Mouse (Mus musculus) kidney, embryonic 14.5 days (tissue): ENCODE measurements around the gene Gm44973. TPM values are rescaled to one million over a fixed set of nuclear protein-coding genes. Genes with fewer than 3 reads are reported as not detected.
"Not testable (repeated sequence)": the region's sequence is repeated elsewhere in the genome, so short reads cannot be mapped to it uniquely, and the experiment has no call there.

Source experiments
- ATAC-seq: fragments of 200-750 bp; cut with Nextera tagmentation; 2 replicates; pipeline ENCODE4 v1.8.0; 2017; ENCODE audit warnings: moderate number of reproducible peaks, mild to moderate bottlenecking, moderate TSS enrichment, moderate library complexity; ENCODE audit not compliant: low FRiP score, low TSS enrichment
- H3K27ac ChIP-seq: fragments of 300-500 bp; sonication (generic); 2 replicates; pipeline ENCODE4 v1.5.1; 2014; ENCODE audit warnings: low read depth, mild to moderate bottlenecking, low read length, moderate library complexity, mixed read lengths
- H3K27me3 ChIP-seq: fragments of 300-500 bp; sonication (generic); 2 replicates; pipeline ENCODE4 v1.6.1; 2014; ENCODE audit warnings: mild to moderate bottlenecking, low read length; ENCODE audit not compliant: control insufficient read depth, insufficient read depth
- H3K36me3 ChIP-seq: fragments of 300-500 bp; sonication (generic); 2 replicates; pipeline ENCODE4 v1.6.1; 2014; ENCODE audit warnings: low read length, mixed read lengths; ENCODE audit not compliant: control insufficient read depth, insufficient read depth
- H3K4me1 ChIP-seq: fragments of 300-500 bp; sonication (generic); 2 replicates; pipeline ENCODE4 v1.6.1; 2014; ENCODE audit warnings: low read length, mixed read lengths; ENCODE audit not compliant: control insufficient read depth, insufficient read depth
- H3K4me2 ChIP-seq: fragments of 300-500 bp; sonication (generic); replicated peaks from 2 replicates; pipeline ENCODE4 v1.6.1; 2014; ENCODE audit warnings: low read depth, mild to moderate bottlenecking, low read length
- H3K4me3 ChIP-seq: fragments of 300-500 bp; sonication (generic); 2 replicates; pipeline ENCODE4 v1.5.1; 2014; ENCODE audit warnings: mild to moderate bottlenecking, low read length
- H3K9ac ChIP-seq: fragments of 300-500 bp; sonication (generic); 2 replicates; pipeline ENCODE4 v1.6.1; 2014; ENCODE audit warnings: low read depth, mild to moderate bottlenecking, low read length, moderate library complexity
- H3K9me3 ChIP-seq: fragments of 300-500 bp; sonication (generic); 2 replicates; pipeline ENCODE4 v1.6.1; 2016; ENCODE audit warnings: low read length; ENCODE audit not compliant: control insufficient read depth
- WGBS: fragments of 180-500 bp; shearing (Covaris S2); extraction: QIAGEN DNeasy Blood & Tissue Kit; methylation state at CpG from one replicate; pipeline ENCODE4 v1.1.7; 2014; 5-methylcytosine and 5-hydroxymethylcytosine counted together
- polyA plus RNA-seq: library from polyadenylated mRNA; unstranded; fragments of >200 nt; fragmentation: Nextera tagmentation; extraction: Ambion mirVana; gene quantifications from 2 replicates; pipeline ENCODE4 v1.2.1, GENCODE M21; 2014

Gene Gm44973
- polyA plus RNA-seq, 1 experiment from 2014 or later: 3.4 TPM

GRCm38 (mm10) chr7:5060944-5061773 lies 45.9 kb downstream of the Gm44973 start:
- peak; percentile 88 for ATAC-seq

GRCm38 (mm10) chr7:5061774-5062359 lies 46.6 kb downstream of the Gm44973 start, which contains the start of gene U2af2:
Gene U2af2 (plus strand): TSS chr7:5062143.
- Histone ChIP-seq H3K4me3 (peak within 1 kb of the TSS; percentile 82), H3K36me3 (peaks cover 14% of the 10 kb centered on the region), H3K4me1 (peaks cover 22% of the 10 kb centered on the region), H3K4me2 (peak within 1 kb of the TSS; percentile 73), H3K9me3 (no peaks in the 10 kb centered on the region), H3K27me3 (0 out of 2 replicates have a peak, but pooled peaks cover 2% of the 10 kb centered on the region), H3K27ac (peak within 1 kb of the TSS; percentile 99), H3K9ac (peak within 1 kb of the TSS; percentile 89)
- peak; percentile 80 for ATAC-seq
- under 1% methylated on average over 59 of the region's 65 CpGs for WGBS

More at GRCm38 (mm10) chr7:5060944-5061773, 45.9 kb downstream of the Gm44973 start:
- no peaks in the 10 kb centered on the region for H3K9me3 ChIP-seq
- H3K4me1 ChIP-seq: peaks cover 22% of the 10 kb centered on the region
- H3K27me3 ChIP-seq: peaks cover 6% of the 10 kb centered on the region; the same call in 1 of the 2 replicates
- peak overlapping the region; percentile 73 for H3K4me2 ChIP-seq
- peak overlapping the region; percentile 89 for H3K9ac ChIP-seq
- H3K27ac ChIP-seq: peak overlapping the region; percentile 99
- WGBS: under 1% methylated on average over 60 of the region's 60 CpGs
- H3K36me3 ChIP-seq: peaks cover 8% of the 10 kb centered on the region; the same call in 1 of the 2 replicates
- peak overlapping the region; percentile 82 for H3K4me3 ChIP-seq

GRCm38 (mm10) chr7:5062360-5063001 lies 47.2 kb downstream of the Gm44973 start:
- Histone ChIP-seq H3K36me3 (peaks cover 20% of the 10 kb centered on the region), H3K27ac (peak overlapping the region; percentile 99), H3K9me3 (no peaks in the 10 kb centered on the region), H3K4me2 (peak overlapping the region; percentile 73), H3K4me1 (peaks cover 22% of the 10 kb centered on the region), H3K4me3 (peak overlapping the region; percentile 82), H3K9ac (peak overlapping the region; percentile 89), H3K27me3 (no peaks in the 10 kb centered on the region)
- WGBS: under 1% methylated on average over 51 of the region's 51 CpGs
- peak; percentile 44 for ATAC-seq

GRCm38 (mm10) chr7:5064886-5065285 lies 49.6 kb downstream of the Gm44973 start:
- Histone ChIP-seq H3K4me3 (no peak overlapping the region), H3K36me3 (peaks cover 44% of the 10 kb centered on the region), H3K4me2 (no peak overlapping the region), H3K27me3 (no peaks in the 10 kb centered on the region), H3K27ac (no peak overlapping the region), H3K9me3 (no peaks in the 10 kb centered on the region), H3K9ac (no peak overlapping the region), H3K4me1 (peaks cover 21% of the 10 kb centered on the region)
- 94% methylated on average over 6 of the region's 6 CpGs for WGBS
- no peak for ATAC-seq

- no peak overlapping the region for H3K9ac ChIP-seq
- H3K9me3 ChIP-seq: no peaks in the 10 kb centered on the region
- no peak for ATAC-seq
- WGBS: 95% methylated on average over 1 of the region's 1 CpGs
- no peaks in the 10 kb centered on the region for H3K4me1 ChIP-seq
- no peak overlapping the region for H3K27ac ChIP-seq
- H3K4me3 ChIP-seq: no peak overlapping the region
- H3K36me3 ChIP-seq: peaks cover 98% of the 10 kb centered on the region
- no peaks in the 10 kb centered on the region for H3K27me3 ChIP-seq
- H3K4me2 ChIP-seq: no peak overlapping the region
Measured at GRCm38 (mm10) chr7:5073586-5073985, 58.3 kb downstream of the Gm44973 start.

- Histone ChIP-seq H3K4me3 (no peak overlapping the region), H3K27me3 (no peaks in the 10 kb centered on the region), H3K36me3 (peaks cover 89% of the 10 kb centered on the region), H3K9ac (no peak overlapping the region), H3K27ac (no peak overlapping the region), H3K4me2 (no peak overlapping the region), H3K4me1 (no peaks in the 10 kb centered on the region), H3K9me3 (no peaks in the 10 kb centered on the region)
- 94% methylated on average over 5 of the region's 5 CpGs for WGBS
- no peak for ATAC-seq
Measured at GRCm38 (mm10) chr7:5074984-5075383, 59.7 kb downstream of the Gm44973 start.

- WGBS: 90% methylated on average over 2 of the region's 2 CpGs
- no peak overlapping the region for H3K4me2 ChIP-seq
- H3K9ac ChIP-seq: no peak overlapping the region
- H3K27ac ChIP-seq: no peak overlapping the region
- H3K36me3 ChIP-seq: peaks cover 70% of the 10 kb centered on the region
- no peaks in the 10 kb centered on the region for H3K27me3 ChIP-seq
- no peak for ATAC-seq
- H3K9me3 ChIP-seq: no peaks in the 10 kb centered on the region
- H3K4me3 ChIP-seq: no peak overlapping the region
- peaks cover 8% of the 10 kb centered on the region for H3K4me1 ChIP-seq
Measured at GRCm38 (mm10) chr7:5076931-5077330, 61.6 kb downstream of the Gm44973 start.

- peak overlapping the region; percentile 97; the same call in 1 of the 2 replicates for H3K9ac ChIP-seq
- H3K4me1 ChIP-seq, H3K9me3 ChIP-seq, H3K27me3 ChIP-seq: not testable (repeated sequence)
- 0 out of 2 replicates have a peak overlapping the region, but pooled peaks have one; percentile 97 for H3K27ac ChIP-seq
- ATAC-seq: peak; percentile 37; the same call in 1 of the 2 replicates
- peaks cover 54% of the 10 kb centered on the region for H3K36me3 ChIP-seq
- peak overlapping the region; percentile 96 for H3K4me3 ChIP-seq
- WGBS: 41% methylated on average over 9 of the region's 13 CpGs
- peak overlapping the region; percentile 74 for H3K4me2 ChIP-seq
Measured at GRCm38 (mm10) chr7:5079365-5080009, 64.2 kb downstream of the Gm44973 start.
